Mouse (Mus musculus): ENCODE measurements around the gene Edil3. TPM values are rescaled to one million over a fixed set of nuclear protein-coding genes. Genes with fewer than 3 reads are reported as not detected.

Edil3 gene
- 0.89 TPM in 1 of 2 replicates, not detected in the other for polyA plus RNA-seq (2012; ENCODE audit: insufficient read depth, low replicate concordance)

DNA sequence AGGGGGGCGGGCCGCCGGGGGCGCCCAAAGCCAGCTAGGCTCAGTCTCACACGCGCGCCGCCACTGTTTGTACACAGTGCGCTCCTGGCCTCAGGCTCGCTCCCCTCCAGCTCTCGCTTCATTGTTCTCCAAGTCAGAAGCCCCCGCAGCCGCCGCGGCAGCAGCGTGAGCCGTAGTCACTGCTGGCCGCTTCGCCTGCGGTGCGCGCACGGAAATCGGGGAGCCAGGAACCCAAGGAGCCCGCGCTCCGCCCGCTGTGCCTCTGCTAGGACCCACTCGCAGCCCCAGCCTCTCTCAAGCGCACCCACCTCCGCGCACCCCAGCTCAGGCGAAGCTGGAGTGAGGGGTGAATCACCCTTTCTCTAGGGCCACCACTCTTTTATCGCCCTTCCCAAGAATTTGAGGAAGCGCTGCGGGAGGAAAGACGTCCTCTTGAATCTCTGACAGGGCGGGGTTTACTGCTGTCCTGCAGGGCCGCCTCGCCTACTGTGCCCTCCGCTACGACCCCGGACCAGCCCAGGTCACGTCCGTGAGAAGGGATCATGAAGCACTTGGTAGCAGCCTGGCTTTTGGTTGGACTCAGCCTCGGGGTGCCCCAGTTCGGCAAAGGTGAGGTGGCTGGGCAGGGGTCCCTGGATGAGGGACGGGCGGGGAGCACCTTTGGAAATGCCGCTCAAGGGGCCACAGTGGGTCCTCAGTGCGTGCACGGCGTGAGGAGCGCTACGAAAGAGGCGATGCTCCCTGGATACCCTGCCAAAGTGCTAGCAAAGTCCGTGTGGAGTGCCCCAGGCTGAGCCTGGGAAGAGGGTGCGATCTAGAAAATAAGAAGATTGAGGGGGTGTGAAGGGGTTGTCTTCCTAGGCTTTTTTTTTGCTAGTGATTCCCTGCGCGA lies at the start of gene Edil3:
TSS of gene Edil3 (plus strand) at position 33 of the 892 bp plus-strand sequence.
- H3K4me3 ChIP-seq (replicated peaks): peak within 1 kb of the TSS; percentile 94
- no peaks in the 10 kb centered on the region for H3K9me3 ChIP-seq
- no peaks in the 10 kb centered on the region for H3K36me3 ChIP-seq (replicated peaks; ENCODE audit: low read length)
- peaks cover 25% of the 10 kb centered on the region for H3K27me3 ChIP-seq (replicated peaks)
- H3K4me1 ChIP-seq: peaks cover 45% of the 10 kb centered on the region
- TF ChIP-seq FLI1 (IDR thresholded peaks at IDR 0.05; ENCODE audit: low read length) (no peak), GATA1 (IDR thresholded peaks at IDR 0.05; ENCODE audit: borderline replicate concordance, low read length) (no peak)

DNA sequence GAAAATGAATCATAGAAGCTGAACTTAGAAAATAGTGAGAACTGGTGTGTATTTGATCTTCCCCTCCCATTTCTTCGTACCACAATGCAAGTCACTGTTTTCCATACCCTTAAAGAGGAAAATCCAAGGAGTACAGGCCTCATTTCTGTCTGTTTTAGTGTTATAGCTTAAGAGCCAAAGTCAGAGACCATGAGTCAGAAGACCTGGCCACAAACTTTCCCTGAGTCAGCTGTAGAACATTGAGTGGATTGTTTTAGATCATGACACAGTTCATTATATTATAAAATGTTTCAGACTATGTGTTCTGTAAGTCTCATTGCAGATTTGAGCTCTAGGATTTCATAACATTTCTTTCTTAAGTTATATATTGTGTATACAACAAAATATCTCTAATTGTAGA lies 22.1 kb upstream of the Edil3 start:
- H3K27me3 ChIP-seq (replicated peaks): no peaks in the 10 kb centered on the region
- H3K36me3 ChIP-seq (replicated peaks; ENCODE audit: low read length): no peaks in the 10 kb centered on the region
- H3K4me1 ChIP-seq: peaks cover 8% of the 10 kb centered on the region; the same call in 1 of the 2 replicates
- TF ChIP-seq GATA1 (IDR thresholded peaks at IDR 0.05; ENCODE audit: borderline replicate concordance, low read length) (no peak), FLI1 (IDR thresholded peaks at IDR 0.05; ENCODE audit: low read length) (no peak)
- H3K9me3 ChIP-seq: no peaks in the 10 kb centered on the region
- H3K4me3 ChIP-seq (replicated peaks): no peak overlapping the region

DNA sequence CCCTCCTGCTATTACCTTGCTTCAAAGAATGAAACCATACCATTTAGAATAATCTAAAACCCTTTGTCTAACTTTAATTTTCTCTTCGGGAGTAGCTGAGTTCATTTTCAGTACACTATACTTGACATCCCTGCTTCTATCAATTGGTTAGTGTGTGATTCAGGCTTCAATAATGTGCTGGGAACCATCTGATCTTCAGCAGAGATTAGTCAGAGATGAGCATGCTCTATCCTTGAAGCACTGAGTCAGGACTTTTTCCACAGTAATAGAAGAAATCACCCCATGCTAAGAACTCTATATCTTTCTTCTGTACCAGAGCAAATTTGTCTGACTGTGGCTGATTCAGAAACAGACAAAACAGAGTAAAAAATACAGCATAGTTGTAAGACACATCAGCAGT lies 20.3 kb upstream of the Edil3 start:
- Histone ChIP-seq H3K4me3 (replicated peaks) (no peak overlapping the region), H3K9me3 (no peaks in the 10 kb centered on the region), H3K36me3 (replicated peaks; ENCODE audit: low read length) (no peaks in the 10 kb centered on the region), H3K27me3 (replicated peaks) (no peaks in the 10 kb centered on the region), H3K4me1 (peaks cover 8% of the 10 kb centered on the region; the same call in 1 of the 2 replicates)
- TF ChIP-seq GATA1 (IDR thresholded peaks at IDR 0.05; ENCODE audit: borderline replicate concordance, low read length) (no peak), FLI1 (IDR thresholded peaks at IDR 0.05; ENCODE audit: low read length) (no peak)

DNA sequence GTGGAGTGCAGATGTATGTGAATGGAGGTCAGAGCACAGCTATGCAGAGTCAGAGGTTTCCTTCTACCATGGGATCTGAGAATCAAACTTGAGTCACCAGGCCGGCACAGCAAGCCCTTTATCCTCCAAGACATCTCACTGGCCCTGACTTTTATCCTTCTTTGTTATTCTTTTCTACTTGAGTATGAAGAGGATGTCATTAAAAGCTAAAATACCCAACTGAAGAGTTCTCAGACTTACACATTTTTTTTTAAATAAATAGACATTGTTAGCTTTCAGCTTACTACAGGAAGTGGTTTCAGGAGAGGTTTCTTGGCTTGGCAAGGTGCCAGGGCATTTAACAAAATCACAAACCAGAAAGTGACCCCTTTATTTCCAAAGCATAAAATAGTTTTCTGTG lies 15.4 kb upstream of the Edil3 start:
- Histone ChIP-seq H3K36me3 (replicated peaks; ENCODE audit: low read length) (no peaks in the 10 kb centered on the region), H3K4me1 (peaks cover 7% of the 10 kb centered on the region; the same call in 1 of the 2 replicates), H3K27me3 (replicated peaks) (no peaks in the 10 kb centered on the region)

DNA sequence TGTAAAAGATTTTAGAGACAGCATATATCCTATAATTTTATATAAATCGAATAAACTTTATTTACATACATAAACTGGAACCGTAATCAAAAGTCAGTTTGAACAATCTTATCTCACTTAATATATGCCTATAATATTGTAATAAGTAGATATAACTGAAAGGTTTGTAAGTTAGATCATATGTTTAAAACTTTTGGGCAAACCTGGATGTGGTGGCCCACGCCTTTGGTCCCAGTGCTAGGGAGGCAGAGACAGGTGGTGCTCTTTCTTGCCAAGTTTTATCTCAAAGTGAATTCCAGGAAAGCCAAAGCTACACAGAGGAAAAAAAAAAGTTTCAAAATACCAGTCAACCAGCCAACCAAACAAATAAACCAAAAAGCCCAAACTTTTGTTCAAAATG lies 15.0 kb upstream of the Edil3 start:
- no peaks in the 10 kb centered on the region for H3K36me3 ChIP-seq (replicated peaks; ENCODE audit: low read length)
- no peak overlapping the region for H3K4me3 ChIP-seq (replicated peaks)
- TF ChIP-seq GATA1 (IDR thresholded peaks at IDR 0.05; ENCODE audit: borderline replicate concordance, low read length) (no peak), FLI1 (IDR thresholded peaks at IDR 0.05; ENCODE audit: low read length) (no peak)
- H3K4me1 ChIP-seq: peaks cover 7% of the 10 kb centered on the region; the same call in 1 of the 2 replicates
- H3K9me3 ChIP-seq: no peaks in the 10 kb centered on the region
- no peaks in the 10 kb centered on the region for H3K27me3 ChIP-seq (replicated peaks)

More for the DNA sequence above, 15.4 kb upstream of the Edil3 start:
- H3K9me3 ChIP-seq: no peaks in the 10 kb centered on the region
- TF ChIP-seq FLI1 (IDR thresholded peaks at IDR 0.05; ENCODE audit: low read length) (no peak), GATA1 (IDR thresholded peaks at IDR 0.05; ENCODE audit: borderline replicate concordance, low read length) (no peak)
- no peak overlapping the region for H3K4me3 ChIP-seq (replicated peaks)

DNA sequence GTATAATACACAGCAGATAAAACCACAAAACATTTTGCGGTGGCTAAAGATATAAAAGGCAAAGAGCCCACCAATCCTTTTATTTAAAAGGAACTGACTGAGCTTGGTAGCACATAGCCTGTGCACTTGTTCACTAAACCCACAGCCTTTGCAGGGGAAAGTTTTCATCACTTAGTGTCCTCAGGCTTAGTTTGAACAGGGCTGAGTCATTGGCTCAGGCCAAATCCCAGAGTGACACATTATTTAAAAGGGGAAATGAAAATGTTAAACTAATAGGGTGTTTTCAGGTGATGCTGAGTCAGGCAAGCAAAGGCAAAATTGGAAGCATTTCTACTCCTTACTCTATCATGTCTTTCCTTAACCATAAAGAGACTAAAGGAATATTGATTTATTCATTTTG lies 11.2 kb upstream of the Edil3 start:
- no peaks in the 10 kb centered on the region for H3K9me3 ChIP-seq
- no peaks in the 10 kb centered on the region for H3K27me3 ChIP-seq (replicated peaks)
- no peak overlapping the region for H3K4me3 ChIP-seq (replicated peaks)
- no peaks in the 10 kb centered on the region for H3K36me3 ChIP-seq (replicated peaks; ENCODE audit: low read length)
- TF ChIP-seq FLI1 (IDR thresholded peaks at IDR 0.05; ENCODE audit: low read length) (no peak), GATA1 (IDR thresholded peaks at IDR 0.05; ENCODE audit: borderline replicate concordance, low read length) (no peak)
- peaks cover 10% of the 10 kb centered on the region; the same call in 1 of the 2 replicates for H3K4me1 ChIP-seq

DNA sequence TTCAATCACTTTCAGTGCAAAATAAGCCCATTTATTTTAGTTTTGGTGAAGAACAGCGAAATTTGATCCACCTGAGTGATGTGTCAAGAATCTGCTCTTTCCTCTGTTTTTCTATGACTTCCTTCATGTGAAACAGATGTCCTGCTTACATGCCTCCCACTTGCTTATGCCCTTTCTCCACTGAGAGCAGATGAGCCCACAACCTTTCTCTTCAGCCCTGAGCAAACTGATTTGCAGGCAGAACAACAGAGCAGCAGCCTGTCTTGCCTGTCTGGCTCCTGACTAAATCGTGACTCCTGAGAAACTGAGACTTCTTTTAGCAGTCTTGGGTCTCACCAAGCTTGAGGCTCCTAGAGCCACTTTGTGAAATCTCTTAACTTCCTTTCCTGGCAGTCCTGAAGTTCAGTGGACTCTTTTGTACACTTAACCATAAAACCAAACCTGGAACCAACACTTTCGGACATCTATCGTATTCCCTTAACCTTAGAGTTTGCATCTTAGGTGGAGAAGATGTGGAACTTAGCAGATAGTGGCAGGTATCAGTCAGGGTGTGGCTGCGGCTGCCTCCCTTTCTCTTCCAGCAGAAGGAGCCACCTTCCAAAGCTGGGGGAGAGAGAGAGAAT lies 475 bp upstream of the Edil3 start:
- Histone ChIP-seq H3K4me1 (peaks cover 45% of the 10 kb centered on the region), H3K9me3 (no peaks in the 10 kb centered on the region), H3K36me3 (replicated peaks; ENCODE audit: low read length) (no peaks in the 10 kb centered on the region), H3K4me3 (replicated peaks) (peak overlapping the region; percentile 94), H3K27me3 (replicated peaks) (peaks cover 25% of the 10 kb centered on the region)
- TF ChIP-seq FLI1 (IDR thresholded peaks at IDR 0.05; ENCODE audit: low read length): no peak

DNA sequence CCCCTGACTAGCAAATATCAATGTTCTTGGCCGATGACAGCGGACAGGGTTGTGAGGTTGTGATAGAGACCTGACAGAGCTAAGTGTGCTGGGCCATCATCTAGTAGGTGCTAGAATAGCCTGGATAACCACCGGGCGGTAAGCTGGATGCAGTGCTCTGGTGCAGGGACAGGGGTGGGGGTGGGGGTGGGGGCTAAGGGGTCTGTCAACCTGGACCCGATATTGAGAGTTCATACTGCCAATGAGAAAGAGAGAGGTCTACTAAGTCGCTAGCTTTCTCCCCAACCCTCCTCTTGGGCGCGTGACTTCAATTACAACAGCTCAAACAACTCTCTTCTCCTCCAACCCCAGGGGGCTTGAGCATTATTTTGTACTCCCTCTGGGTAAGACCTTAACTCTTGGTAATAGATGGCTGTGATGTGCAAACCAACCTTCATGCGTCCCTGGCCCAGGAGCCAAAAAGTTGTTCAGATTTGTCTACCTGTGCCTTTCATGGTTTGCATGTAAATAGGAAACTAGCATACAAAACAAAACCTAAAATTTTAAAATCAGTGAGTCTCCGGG lies 1.1 kb downstream of the Edil3 start:
- Histone ChIP-seq H3K36me3 (replicated peaks; ENCODE audit: low read length) (no peaks in the 10 kb centered on the region), H3K27me3 (replicated peaks) (peaks cover 25% of the 10 kb centered on the region), H3K9me3 (no peaks in the 10 kb centered on the region), H3K4me3 (replicated peaks) (peak overlapping the region; percentile 94), H3K4me1 (peaks cover 45% of the 10 kb centered on the region)
- TF ChIP-seq FLI1 (IDR thresholded peaks at IDR 0.05; ENCODE audit: low read length) (no peak), GATA1 (IDR thresholded peaks at IDR 0.05; ENCODE audit: borderline replicate concordance, low read length) (no peak)

DNA sequence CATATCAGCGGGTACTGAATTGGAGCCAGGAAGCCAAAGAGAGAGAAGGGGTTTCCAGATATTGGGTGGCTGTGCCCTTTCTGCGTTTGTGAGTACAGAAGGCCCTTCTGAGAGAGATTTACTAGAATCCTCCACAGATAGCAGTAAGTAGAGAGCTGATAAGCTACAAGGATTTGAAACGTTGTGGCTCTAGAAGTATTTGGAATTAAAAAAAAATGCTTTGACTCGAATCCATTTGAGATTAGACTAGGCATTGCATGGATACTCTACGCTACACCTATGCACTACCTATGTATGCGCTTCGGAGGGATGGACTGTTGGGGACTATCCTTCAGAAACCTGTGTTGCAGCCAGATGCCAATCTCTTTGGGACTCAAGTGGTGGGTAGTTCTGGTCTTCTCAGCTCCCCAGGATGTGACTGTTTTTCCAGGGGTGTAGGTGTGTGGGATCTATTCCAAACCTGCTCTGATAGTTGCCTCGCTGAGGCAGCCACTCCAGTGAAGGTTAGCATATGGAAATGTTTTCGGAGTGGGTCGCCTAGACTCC lies 1.8 kb downstream of the Edil3 start:
- no peaks in the 10 kb centered on the region for H3K36me3 ChIP-seq (replicated peaks; ENCODE audit: low read length)
- no peak for TF ChIP-seq GATA1 (IDR thresholded peaks at IDR 0.05; ENCODE audit: borderline replicate concordance, low read length)
- TF ChIP-seq FLI1 (IDR thresholded peaks at IDR 0.05; ENCODE audit: low read length): no peak
- H3K4me3 ChIP-seq (replicated peaks): peak overlapping the region; percentile 91
- peaks cover 25% of the 10 kb centered on the region for H3K27me3 ChIP-seq (replicated peaks)
- no peaks in the 10 kb centered on the region for H3K9me3 ChIP-seq
- H3K4me1 ChIP-seq: peaks cover 45% of the 10 kb centered on the region
